Mouse (Mus musculus) G1E (cell line): ENCODE data around the gene Tex48.

Source experiments
- CTCF ChIP-seq: IDR thresholded peaks from 2 replicates; pipeline ENCODE4 v1.5.1; 2012; ENCODE audit warnings: low read depth, low read length, inconsistent platforms, mixed read lengths
- GATA1 ChIP-seq: IDR thresholded peaks from 2 replicates; pipeline ENCODE4 v1.6.1; 2012; ENCODE audit warnings: borderline replicate concordance, low read length, inconsistent platforms, mixed read lengths
- POLR2AphosphoS5 ChIP-seq: IDR thresholded peaks from 2 replicates; pipeline ENCODE4 v1.6.1; 2012; ENCODE audit warnings: low read depth, low read length, inconsistent platforms; ENCODE audit not compliant: insufficient replicate concordance
- TAL1 ChIP-seq: conservative IDR thresholded peaks from 2 replicates; pipeline ENCODE4 v1.6.1; 2012; ENCODE audit warnings: low read depth, low read length, inconsistent platforms, mixed read lengths

DNA sequence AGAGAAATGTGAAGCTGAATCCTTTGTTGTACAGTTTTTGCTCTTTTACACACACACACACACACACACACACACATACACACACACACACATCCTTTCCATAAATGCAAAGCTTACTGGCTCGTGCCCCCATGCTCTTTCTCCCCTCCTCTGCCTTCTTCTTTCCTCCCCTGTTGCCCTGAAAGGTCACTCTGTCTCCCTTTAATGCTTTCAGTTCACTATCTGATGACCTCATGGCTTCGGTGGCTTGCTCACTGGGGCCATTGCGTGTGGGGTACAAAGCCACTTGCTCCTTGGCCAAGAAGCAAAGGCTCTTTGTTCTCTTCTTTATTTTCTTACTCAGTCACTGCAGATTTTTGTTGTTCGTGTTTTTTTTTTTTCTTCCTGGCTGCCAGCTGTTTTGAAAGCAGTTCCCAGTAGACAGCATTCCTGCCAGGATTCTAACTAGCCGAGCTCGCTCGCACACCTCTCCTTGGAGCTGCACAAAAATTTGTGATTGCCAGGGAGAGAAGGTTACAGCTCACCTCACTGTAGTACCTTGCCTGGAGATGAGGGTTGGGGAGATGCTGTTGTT lies 51.9 kb downstream of the Tex48 start:
- no peak for TF ChIP-seq CTCF
- no peak for TF ChIP-seq POLR2AphosphoS5
- TF ChIP-seq TAL1 = no peak
- TF ChIP-seq GATA1 = no peak
